Mouse (Mus musculus) WW6 (cell line): ENCODE data around the gene Rps26.
A peak's percentile ranks its signal among the peaks of the same experiment; 100 is the strongest.

Experiments used
- DNase-seq: peaks from one replicate; pipeline ENCODE4 v3.0.0-alpha.2; 2013; ENCODE audit warnings: low read depth, low spot score

Rps26 gene

DNA sequence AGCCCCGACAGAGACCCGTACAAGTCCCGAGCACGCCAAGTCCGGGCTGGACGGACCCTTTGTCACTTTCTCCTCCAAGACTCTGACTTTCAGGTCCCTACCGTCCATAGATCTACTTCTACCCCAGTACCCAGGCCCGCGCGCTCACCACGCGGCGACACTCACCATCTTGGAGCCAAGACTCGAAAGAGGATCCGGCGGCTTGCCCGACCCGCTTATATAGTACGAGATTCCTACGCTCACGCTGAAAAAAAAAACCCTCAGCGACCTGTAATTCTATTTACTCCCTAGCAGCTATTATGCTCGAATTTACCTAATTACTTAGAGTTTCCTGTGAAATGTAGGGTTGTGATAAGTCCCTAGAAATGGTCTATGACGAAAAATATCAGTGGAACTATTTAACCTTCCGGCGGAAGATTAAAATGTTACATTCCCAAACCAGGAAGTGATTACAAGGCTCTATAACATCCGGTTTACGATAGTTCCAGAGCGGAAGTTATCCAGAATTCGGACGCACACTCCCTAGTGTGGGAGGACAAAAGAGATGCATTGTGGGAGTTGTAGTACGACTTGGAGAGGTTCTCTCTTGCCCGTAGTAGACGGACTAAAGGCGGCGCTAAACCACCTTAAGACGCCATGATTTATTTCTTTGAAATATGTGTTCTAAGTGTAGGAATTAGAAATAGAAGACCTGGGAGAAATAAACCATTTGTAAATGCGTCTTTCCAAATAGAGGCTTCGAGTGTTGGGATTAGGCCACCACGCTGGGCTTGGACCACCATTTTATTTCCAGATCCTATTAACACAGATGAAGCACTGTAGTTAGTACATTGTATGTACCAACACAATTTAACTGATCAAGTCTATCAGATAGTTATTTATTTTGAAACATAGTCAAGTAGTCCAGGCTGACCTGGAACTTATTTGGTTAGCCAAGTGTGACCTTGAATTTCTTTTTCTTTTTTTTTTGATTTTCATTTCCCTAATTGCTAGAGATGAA, at the start of gene Rps26:
Rps26 (minus strand) TSS at position 437 of the 1,000 bp plus-strand sequence.
- peak; percentile 91 for DNase-seq

GRCm38 (mm10) chr10:128674469-128675008, 48.0 kb upstream of the Rps26 start:
- no peak for DNase-seq

DNA sequence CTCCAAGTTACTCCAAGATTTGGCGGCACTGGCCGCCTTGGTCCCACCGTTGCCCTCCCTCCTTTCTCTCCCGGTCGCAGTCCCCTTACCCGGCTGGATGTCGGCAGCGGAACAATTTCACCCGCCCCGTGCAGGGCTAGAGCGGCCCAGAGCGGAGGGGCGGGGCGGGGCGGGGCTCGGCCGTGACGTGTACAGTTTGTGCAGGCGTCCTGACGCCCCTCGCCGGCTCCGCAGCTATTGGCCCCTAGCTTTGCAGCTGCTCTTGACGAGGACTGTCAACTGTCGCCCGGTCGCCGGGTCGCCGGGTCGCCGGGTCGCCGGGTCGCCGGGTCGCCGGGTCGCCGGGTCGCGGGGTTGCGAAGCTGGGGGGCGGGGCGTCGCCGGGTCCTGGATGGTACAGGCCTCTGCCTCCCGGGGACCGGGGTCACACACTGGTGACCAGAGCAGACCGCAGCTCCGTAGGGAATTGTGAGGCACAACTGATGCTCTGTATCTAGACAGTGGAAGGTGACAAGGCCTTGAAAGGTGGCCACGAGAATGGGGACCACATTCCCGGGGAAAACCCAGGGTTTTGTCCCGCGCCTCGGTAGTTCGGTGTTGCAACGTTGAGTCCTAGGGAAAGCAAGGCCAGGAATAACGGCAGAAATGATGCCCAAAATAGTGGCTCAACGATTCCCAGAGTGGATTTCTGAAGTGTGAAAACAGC, 47.4 kb upstream of the Rps26 start, which contains the start of gene Suox:
Suox (minus strand) TSS at position 311 of the 706 bp plus-strand sequence.
- DNase-seq: no peak

DNA sequence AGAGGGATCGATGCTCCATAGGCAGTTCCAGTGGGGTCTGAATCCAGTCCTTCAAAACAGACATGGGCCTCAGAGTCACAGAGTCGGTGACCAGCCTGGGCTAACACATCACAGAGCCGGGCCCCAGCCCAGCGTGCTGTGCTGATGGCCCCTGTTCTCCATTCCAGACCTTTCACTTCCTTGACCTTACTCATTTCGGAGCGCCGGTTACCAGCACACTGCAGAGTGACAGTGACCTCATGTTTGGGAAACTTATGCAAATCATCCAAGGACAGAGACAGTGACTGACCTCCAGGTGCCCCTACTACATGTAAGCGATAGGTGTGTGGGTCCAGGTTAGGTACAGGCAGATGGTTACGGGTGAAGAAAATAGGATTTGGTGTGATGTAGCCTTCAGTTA, 44.6 kb upstream of the Rps26 start:
- no peak for DNase-seq

- DNase-seq: peak; percentile 54
These were observed 42.5 kb upstream of the Rps26 start for GRCm38 (mm10) chr10:128668790-128669672.

- no peak for DNase-seq
These were observed 39.3 kb upstream of the Rps26 start for GRCm38 (mm10) chr10:128665806-128666205.

DNA sequence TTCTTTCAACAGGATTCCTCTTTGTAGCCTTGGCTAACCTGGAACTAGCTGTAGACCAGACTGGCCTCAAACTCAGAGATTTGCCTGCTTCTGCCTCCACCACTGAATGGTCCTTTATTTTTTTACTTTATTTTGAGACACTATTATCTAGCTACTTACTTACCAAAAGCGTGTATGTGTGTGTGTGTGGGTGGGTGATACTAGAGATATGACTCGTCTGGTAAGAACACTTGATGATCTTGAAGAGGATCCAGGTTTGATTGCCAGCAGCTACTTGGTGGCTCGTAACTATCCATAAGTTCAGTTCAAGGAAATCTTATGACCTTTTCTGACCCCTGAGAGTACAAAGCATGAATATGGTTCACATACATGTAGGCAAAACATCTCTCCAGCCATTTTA, 38.8 kb upstream of the Rps26 start:
- no peak for DNase-seq

DNA sequence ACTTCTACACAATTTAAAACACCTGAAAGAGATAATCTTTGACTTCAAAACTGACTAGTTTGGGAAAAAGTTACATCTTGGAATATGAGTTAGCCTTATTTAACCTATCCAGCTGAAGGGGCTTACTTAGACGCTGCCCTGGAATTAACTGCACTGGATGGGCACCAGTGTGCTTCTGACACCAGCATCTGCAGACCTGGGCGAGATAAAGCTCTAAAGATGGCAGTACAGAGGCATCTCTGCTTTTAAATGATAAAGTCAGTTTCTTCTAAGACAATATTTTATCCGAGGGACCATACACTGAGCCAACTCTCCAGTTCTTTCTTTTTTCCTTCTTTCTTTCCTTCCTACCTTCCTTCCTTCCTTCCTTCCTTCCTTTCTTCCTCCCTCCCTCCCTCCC, 38.3 kb upstream of the Rps26 start:
- DNase-seq: no peak

DNA sequence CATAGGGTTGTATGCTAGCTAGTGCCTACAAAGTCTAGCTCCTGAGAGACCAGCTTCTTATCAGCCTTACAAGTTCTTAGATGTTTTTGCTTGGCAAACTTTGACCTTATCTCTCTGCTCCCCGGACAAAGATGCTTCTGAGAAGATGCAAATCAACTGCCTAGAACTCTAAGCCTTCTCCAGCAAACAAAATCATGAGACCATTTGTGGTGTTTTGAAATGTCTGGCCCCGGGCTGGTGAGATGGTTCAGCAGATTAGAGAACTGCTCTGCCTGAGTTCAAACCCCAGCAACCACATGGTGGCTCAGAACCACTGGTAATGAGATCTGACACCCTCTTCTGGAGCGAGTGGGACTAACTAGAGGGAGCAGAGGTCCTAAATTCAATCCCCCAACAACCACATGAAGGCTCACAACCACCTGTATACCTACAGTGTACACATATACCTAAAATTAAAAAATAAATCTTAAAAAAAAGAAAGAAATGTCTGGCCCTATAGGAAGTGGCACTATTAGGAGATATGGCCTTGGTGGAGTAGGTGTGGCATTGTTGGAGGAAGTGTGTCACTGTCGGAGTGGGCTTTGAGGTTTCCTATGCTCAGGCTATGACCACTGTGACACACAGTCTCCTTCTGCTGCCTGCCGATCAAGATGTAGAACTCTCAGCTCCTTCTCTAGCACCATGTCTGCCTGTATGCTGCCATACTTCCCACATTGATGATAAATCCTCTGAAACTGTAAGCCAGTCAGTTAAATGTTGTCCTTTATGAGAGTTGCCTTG, 37.1 kb upstream of the Rps26 start:
- DNase-seq: no peak

GRCm38 (mm10) chr10:128662465-128662864, 35.9 kb upstream of the Rps26 start:
- DNase-seq: no peak

DNA sequence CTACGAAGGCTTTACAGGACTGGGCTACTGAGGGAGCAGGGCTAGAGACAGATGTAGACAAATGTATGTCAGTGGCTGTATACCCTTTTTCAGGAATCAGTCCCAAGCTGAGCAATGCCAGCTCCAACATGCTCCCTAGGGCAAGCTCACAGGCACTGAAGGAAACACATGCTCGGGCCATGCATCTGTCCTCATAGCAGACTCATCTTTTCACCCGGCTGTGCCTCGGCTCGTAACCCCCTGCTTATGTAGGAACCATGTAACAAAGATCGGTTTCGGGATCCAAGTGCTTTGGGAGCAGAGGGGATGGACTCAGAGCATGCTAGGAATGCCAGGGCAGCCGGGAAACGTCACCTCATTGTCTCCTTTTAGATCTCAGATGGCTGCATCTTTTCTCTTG, 32.9 kb upstream of the Rps26 start:
- no peak for DNase-seq

DNA sequence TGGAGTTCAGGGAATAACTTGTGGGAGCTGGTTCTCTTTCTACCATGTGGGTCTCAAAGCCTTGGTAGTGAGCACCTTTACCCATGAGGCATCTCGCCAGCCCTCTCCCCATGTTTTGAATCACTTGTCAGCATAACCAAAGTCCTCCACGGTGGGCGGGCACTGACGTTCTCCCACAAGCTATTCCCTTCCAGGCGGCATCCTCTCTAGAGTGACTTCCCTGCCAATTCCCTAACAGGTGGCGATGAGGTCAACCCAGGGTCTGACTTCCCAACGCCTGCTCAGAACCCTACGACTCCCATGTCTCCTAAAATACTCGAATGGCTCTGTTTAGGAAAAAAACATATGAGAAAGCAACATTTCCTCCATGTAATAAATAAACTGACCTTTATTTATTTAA, 31.3 kb upstream of the Rps26 start:
- DNase-seq: no peak

- no peak for DNase-seq
These were observed 30.2 kb upstream of the Rps26 start for GRCm38 (mm10) chr10:128656731-128657130.

- no peak for DNase-seq
These were observed 28.7 kb upstream of the Rps26 start for GRCm38 (mm10) chr10:128655254-128655653.

DNA sequence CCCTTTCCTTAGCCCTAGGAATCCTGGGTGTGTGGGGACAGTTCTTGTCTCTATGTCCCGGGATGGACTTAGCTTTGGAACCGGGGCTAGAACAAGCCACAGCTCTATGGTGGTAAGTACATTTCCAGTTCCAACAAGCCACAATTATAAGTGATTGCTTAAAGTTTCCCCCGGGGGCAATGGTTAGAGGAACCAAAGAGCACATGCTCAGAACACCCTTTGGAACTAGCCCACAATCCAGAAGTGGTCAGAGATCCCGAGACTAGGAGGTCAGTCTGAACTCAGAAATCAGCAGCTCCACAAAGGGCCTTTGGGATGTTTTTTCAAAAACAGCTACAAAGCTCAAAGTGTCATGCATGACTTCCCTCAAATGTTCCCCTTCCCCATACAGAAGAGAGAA, 27.3 kb upstream of the Rps26 start:
- DNase-seq: no peak

DNA sequence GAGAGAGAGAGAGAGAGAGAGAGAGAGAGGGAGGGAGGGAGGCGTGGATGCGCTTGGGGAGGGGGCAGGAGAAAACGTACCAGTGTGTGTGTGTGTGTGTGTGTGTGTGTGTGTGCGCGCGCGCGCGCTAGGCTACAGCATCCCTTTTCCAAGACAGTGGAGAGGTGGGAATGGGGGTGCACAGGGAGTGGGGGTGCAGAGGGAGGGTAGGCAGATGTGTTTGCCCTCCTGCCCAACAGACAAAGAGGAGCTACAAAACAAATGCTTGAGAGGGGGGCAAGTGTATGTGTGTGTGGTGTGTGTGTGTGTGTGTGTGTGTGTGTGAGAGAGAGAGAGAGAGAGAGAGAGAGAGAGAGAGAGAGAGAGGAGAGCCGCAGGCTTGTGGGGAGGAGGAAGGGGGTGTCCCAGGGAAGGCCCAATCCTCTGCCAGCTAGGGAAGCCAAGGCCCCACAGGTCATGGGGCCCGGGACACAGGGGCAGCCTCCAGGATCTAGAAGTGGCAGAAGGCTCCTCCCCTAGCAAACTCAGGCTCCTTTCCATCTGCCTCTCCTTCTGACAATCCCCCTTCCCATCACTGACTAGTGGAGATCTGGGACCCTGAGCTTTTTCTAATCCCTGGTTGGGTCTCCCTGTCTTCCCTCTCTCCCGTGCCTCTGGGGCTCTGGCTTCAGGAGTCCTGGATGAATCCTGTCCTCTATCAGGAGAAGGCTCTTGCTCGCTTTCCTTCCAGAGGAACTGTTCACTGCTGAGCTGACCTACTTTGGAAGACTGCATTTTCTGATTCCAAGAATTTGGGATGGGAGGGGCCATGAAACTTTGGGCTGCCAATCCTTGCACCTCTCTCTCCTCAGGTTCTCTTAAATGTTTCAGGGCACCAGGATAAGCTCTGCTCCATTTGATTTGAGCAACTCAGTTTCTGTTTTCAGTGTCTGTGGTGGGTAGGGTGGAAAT, 19.9 kb upstream of the Rps26 start:
- DNase-seq: no peak

DNA sequence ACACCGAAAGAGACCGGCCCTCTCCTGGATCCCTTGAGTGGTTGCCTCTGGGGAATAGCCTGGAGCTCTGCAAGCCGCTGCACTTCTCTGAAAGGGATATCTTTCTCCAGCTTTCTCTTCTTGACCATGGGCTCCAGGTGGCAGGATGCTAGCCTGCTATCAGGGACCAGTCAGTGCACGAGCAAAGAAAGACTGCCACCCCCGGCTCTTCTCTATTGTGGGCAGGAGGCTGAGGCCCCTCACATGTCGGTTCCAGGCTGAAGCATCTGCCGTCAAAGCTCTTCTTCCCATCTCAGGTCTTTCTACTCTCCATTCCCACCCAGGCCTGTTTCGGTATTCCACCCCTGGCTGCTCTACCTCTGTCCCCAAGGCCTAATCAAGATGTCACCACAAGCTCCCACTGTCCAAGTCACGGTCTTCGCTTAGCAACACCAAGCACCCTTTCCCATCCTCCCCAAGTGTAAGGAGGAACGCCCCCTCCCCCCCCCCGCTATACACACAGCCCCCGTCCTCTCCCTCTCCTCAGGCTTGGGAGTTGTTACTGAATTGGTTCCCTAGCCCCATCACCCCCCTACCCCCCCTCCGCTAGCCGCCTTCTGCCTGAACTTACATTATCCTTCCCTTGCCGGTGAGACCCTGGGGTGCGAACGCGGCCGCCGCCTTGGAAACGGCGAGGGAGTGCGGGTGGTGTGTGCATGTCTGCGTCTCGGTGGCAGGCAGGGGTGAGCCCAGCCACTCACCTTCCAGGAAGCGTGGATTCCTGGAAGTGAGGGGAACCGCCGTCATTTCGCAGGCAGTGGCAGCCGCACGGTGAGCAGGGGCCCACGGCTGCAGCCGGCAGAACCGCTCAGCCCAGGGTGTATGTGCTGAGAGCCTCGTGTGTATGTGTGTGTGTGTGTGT, 18.8 kb upstream of the Rps26 start, which contains the start of gene Ikzf4:
Ikzf4 (minus strand) TSS at position 881 of the 901 bp plus-strand sequence.
- DNase-seq: no peak

DNA sequence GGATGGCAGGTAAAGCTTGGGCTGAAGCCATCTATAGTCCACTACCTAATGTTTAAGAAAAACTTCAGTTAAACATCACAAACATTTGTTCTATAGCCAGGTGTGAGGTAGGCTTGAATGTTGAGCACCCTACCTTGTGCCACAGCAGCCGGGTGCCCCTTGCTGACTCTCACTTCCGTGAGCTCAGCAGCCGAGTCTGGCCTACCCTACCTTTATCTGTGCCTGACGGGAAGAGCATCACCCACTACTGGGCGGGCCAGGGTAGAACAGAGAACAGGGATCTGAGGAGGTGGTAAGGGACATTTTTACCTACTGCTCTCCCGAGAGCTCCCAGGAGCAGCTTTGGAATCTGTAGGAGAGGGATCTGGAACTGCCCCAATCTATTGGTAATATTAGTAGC, 16.2 kb upstream of the Rps26 start:
- DNase-seq: no peak
